Mouse (Mus musculus): ENCODE data around the gene Nudt19. TPM values are rescaled to one million over a fixed set of nuclear protein-coding genes. Genes with fewer than 3 reads are reported as not detected.

Gene Nudt19
- polyA plus RNA-seq, 2 experiments from 2014 or later, result 49.0 to 58.6 TPM

Other genes starting within 250 kb of the Nudt19 start
- 10 to 100 TPM; 20.9 to 25.5 TPM for gene Gpatch1, start 237.9 kb downstream of the Nudt19 start, polyA plus RNA-seq (2017; shearing (Covaris generic))
- under 1 TPM; 0.29 to 0.36 TPM for gene Rhpn2, start 222.1 kb downstream of the Nudt19 start, polyA plus RNA-seq (2017; shearing (Covaris generic))
- 10 to 100 TPM; 28.4 to 33.7 TPM for gene Faap24, start 159.5 kb downstream of the Nudt19 start, polyA plus RNA-seq (2017; shearing (Covaris generic))
- 10 to 100 TPM; 11.8 to 15.1 TPM for gene Cep89, start 159.3 kb downstream of the Nudt19 start, polyA plus RNA-seq (2017; shearing (Covaris generic))
- not detected for gene Slc7a9, start 107.5 kb downstream of the Nudt19 start, polyA plus RNA-seq (2017; shearing (Covaris generic))
- gene Tdrd12, start 18.6 kb downstream of the Nudt19 start, polyA plus RNA-seq (2017; shearing (Covaris generic)), result not detected
- gene Rgs9bp, start 29.3 kb upstream of the Nudt19 start, polyA plus RNA-seq (2017; shearing (Covaris generic)), result under 1 TPM in 1 of 2 experiments, not detected in 1; 0.08 TPM
- gene Ankrd27, start 29.9 kb upstream of the Nudt19 start, polyA plus RNA-seq (2017; shearing (Covaris generic)), result 10 to 100 TPM; 36.5 to 46.8 TPM
- gene Pdcd5, start 91.2 kb upstream of the Nudt19 start, polyA plus RNA-seq (2017; shearing (Covaris generic)), result 10 to 100 TPM; 56.8 to 86.6 TPM
- gene Dpy19l3, start 198.2 kb upstream of the Nudt19 start, polyA plus RNA-seq (2017; shearing (Covaris generic)), result 10 to 100 TPM; 28.4 to 37.8 TPM
- gene Zfp507, start 246.7 kb upstream of the Nudt19 start, polyA plus RNA-seq (2017; shearing (Covaris generic)), result 1 to 10 TPM; 4.6 to 6.8 TPM

Data from activated CD4-positive, CD25-positive, alpha-beta regulatory T cell, adult 4 months (primary cell).